Mouse (Mus musculus): ENCODE results near the gene Tmem269. TPM values are rescaled to one million over a fixed set of nuclear protein-coding genes. Genes with fewer than 3 reads are reported as not detected.

Gene Tmem269
- polyA plus RNA-seq, 1 experiment from 2014 or later = 0.16 TPM

GRCm38 (mm10) chr4:119247462-119248235 lies 29.6 kb upstream of the Tmem269 start:
- 25% methylated on average over 13 of the region's 13 CpGs for WGBS
- ATAC-seq (ENCODE audit: low FRiP score, low read depth) = peak; percentile 63; the same call in 1 of the 2 replicates
- no peak overlapping the region for H3K4me3 ChIP-seq
- H3K9me3 ChIP-seq = no peaks in the 10 kb centered on the region
- no peak overlapping the region for H3K9ac ChIP-seq
- H3K27ac ChIP-seq (replicated peaks) = no peak overlapping the region
- H3K4me2 ChIP-seq = no peak overlapping the region
- H3K36me3 ChIP-seq = peaks cover 11% of the 10 kb centered on the region; the same call in 1 of the 2 replicates
- peaks cover 8% of the 10 kb centered on the region; the same call in 1 of the 2 replicates for H3K4me1 ChIP-seq (replicated peaks)
- no peaks in the 10 kb centered on the region for H3K27me3 ChIP-seq

DNA sequence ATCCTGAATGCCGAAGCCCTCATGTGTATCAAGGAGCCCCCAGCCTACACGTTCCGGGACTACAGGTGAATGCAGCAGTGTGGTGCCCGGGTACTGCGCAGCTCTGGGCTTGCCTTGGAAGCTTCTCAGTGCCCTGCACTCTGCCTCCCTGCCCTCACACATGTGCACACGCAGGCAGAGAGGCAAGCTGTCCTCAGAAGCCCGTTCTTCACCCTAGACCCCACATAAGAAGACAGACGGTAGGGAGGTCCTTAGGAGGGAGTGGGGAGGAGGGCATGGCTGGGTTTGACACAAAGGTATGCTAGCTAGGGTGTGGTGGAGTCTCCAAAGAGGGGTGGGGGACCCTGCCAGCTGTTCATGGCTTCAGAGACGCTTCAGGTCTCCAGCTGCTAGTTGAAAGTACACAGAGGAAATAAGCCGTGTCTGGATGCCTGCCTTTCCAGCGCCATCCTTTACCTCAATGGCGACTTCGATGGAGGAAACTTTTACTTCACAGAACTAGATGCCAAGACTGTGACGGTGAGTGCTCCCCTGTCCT lies 28.7 kb upstream of the Tmem269 start:
- Histone ChIP-seq H3K4me3 (no peak overlapping the region), H3K4me2 (no peak overlapping the region), H3K27me3 (no peaks in the 10 kb centered on the region), H3K36me3 (peaks cover 19% of the 10 kb centered on the region), H3K9ac (no peak overlapping the region), H3K4me1 (replicated peaks) (peaks cover 8% of the 10 kb centered on the region; the same call in 1 of the 2 replicates), H3K9me3 (no peaks in the 10 kb centered on the region), H3K27ac (replicated peaks) (no peak overlapping the region)
- WGBS = 78% methylated on average over 14 of the region's 14 CpGs
- no peak for ATAC-seq (ENCODE audit: low FRiP score, low read depth)

GRCm38 (mm10) chr4:119245961-119246360 lies 27.9 kb upstream of the Tmem269 start:
- Histone ChIP-seq H3K36me3 (peaks cover 25% of the 10 kb centered on the region), H3K9me3 (no peaks in the 10 kb centered on the region), H3K9ac (no peak overlapping the region), H3K4me2 (no peak overlapping the region), H3K27me3 (no peaks in the 10 kb centered on the region), H3K4me1 (replicated peaks) (peaks cover 8% of the 10 kb centered on the region; the same call in 1 of the 2 replicates), H3K4me3 (no peak overlapping the region), H3K27ac (replicated peaks) (no peak overlapping the region)
- ATAC-seq (ENCODE audit: low FRiP score, low read depth) = no peak
- 68% methylated on average over 9 of the region's 9 CpGs for WGBS

DNA sequence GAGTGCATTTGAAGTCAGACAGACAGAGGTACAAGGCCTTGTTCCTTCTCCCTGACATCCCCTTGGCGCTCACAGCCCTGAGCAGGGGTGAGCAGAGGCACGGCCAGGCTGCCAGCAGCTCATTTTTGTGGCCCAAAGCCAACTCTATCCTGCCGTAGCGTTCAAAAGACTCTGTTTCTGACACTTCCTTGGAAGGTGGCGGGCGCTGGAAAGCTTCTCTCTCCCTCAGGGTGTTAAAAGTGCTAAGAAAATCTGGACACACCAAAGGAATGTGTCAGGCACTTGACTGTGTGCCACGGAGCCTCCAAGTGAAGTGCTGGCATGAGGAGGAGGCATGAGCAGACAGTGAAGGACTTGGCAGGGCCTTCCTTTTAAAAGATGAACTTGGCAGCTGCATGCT lies 27.5 kb upstream of the Tmem269 start:
- 57% methylated on average over 7 of the region's 7 CpGs for WGBS
- ATAC-seq (ENCODE audit: low FRiP score, low read depth) = no peak; the same call in 1 of the 2 replicates
- Histone ChIP-seq H3K9me3 (no peaks in the 10 kb centered on the region), H3K4me1 (replicated peaks) (peaks cover 8% of the 10 kb centered on the region; the same call in 1 of the 2 replicates), H3K27me3 (no peaks in the 10 kb centered on the region), H3K36me3 (peaks cover 28% of the 10 kb centered on the region), H3K27ac (replicated peaks) (0 out of 2 replicates have a peak overlapping the region, but pooled peaks have one; percentile 32), H3K4me3 (no peak overlapping the region), H3K4me2 (no peak overlapping the region), H3K9ac (no peak overlapping the region)

- WGBS = 77% methylated on average over 22 of the region's 22 CpGs
- peaks cover 9% of the 10 kb centered on the region for H3K4me1 ChIP-seq (replicated peaks)
- H3K27me3 ChIP-seq = no peaks in the 10 kb centered on the region
- ATAC-seq (ENCODE audit: low FRiP score, low read depth) = no peak
- H3K4me3 ChIP-seq = no peak overlapping the region
- H3K9ac ChIP-seq = no peak overlapping the region
- H3K36me3 ChIP-seq = peaks cover 29% of the 10 kb centered on the region
- H3K9me3 ChIP-seq = no peaks in the 10 kb centered on the region
- H3K27ac ChIP-seq (replicated peaks) = no peak overlapping the region
- H3K4me2 ChIP-seq = no peak overlapping the region
Measured at GRCm38 (mm10) chr4:119244468-119245240, 26.6 kb upstream of the Tmem269 start.

DNA sequence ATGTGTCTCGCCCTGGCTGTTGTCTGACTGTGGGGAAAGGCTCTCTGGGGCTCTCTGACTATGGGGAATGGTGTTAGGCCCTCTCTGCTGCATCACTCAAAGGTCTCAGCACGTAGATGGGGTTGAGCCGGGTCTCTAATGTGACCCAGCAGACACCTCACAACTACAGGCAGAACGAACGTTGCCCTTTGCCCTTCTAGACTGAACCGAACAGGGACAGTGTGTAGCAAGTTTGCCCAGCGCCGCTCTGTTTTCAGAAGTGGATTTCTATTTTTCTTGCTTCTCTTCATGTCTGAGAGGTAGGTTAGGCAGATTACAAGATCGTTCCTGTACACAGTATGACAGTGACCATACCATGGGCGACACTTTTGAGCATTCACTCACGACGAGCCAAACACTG lies 24.6 kb upstream of the Tmem269 start:
- Histone ChIP-seq H3K27ac (replicated peaks) (no peak overlapping the region), H3K9ac (no peak overlapping the region), H3K4me3 (no peak overlapping the region), H3K9me3 (no peaks in the 10 kb centered on the region), H3K4me2 (no peak overlapping the region), H3K36me3 (peaks cover 33% of the 10 kb centered on the region), H3K4me1 (replicated peaks) (peaks cover 13% of the 10 kb centered on the region), H3K27me3 (no peaks in the 10 kb centered on the region)
- 95% methylated on average over 12 of the region's 12 CpGs for WGBS
- ATAC-seq (ENCODE audit: low FRiP score, low read depth) = no peak

- Histone ChIP-seq H3K9me3 (no peaks in the 10 kb centered on the region), H3K4me2 (no peak overlapping the region), H3K27ac (replicated peaks) (no peak overlapping the region), H3K9ac (no peak overlapping the region), H3K36me3 (peaks cover 41% of the 10 kb centered on the region), H3K4me3 (no peak overlapping the region), H3K27me3 (no peaks in the 10 kb centered on the region), H3K4me1 (replicated peaks) (peaks cover 12% of the 10 kb centered on the region)
- ATAC-seq (ENCODE audit: low FRiP score, low read depth) = no peak
- WGBS = 88% methylated on average over 14 of the region's 14 CpGs
Measured at GRCm38 (mm10) chr4:119241664-119242063, 23.6 kb upstream of the Tmem269 start.

DNA sequence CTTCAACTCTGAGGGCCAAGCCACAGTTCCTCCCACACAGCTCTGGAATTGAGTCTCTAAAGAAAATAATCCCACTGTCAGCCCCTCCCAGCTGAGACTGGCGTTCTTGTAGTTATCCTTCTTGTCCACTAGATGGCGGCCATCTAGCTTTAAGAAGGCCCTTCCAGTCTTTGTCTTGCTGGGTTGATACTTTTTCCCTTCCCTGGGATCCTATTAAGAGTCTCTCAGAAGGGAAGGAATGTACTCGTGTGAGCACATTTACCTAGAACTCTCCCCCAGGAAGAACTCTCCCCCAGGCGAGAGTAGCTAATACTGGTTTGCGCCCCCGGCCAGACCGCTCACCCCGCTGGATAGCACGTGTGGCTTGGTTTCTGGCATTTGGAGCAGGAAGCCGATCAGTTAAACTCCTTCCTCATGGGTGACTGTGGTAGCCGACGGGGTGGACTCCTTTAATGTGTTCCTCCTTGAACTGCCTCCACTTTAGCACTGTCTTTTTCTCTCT lies 21.2 kb upstream of the Tmem269 start:
- no peaks in the 10 kb centered on the region for H3K27me3 ChIP-seq
- WGBS = 34% methylated on average over 12 of the region's 12 CpGs
- peaks cover 19% of the 10 kb centered on the region for H3K4me1 ChIP-seq (replicated peaks)
- peaks cover 51% of the 10 kb centered on the region for H3K36me3 ChIP-seq
- H3K27ac ChIP-seq (replicated peaks) = peak overlapping the region; percentile 65
- peak; percentile 49; the same call in 1 of the 2 replicates for ATAC-seq (ENCODE audit: low FRiP score, low read depth)
- peak overlapping the region; percentile 37; the same call in 1 of the 2 replicates for H3K9ac ChIP-seq
- 0 out of 2 replicates have a peak overlapping the region, but pooled peaks have one; percentile 12 for H3K4me3 ChIP-seq
- no peaks in the 10 kb centered on the region for H3K9me3 ChIP-seq
- peak overlapping the region; percentile 30 for H3K4me2 ChIP-seq

- Histone ChIP-seq H3K4me3 (no peak overlapping the region), H3K36me3 (peaks cover 48% of the 10 kb centered on the region), H3K27ac (replicated peaks) (no peak overlapping the region), H3K9me3 (no peaks in the 10 kb centered on the region), H3K4me1 (replicated peaks) (peaks cover 24% of the 10 kb centered on the region), H3K9ac (no peak overlapping the region), H3K4me2 (no peak overlapping the region), H3K27me3 (no peaks in the 10 kb centered on the region)
- ATAC-seq (ENCODE audit: low FRiP score, low read depth) = no peak
- 79% methylated on average over 3 of the region's 3 CpGs for WGBS
Measured at GRCm38 (mm10) chr4:119238661-119239060, 20.6 kb upstream of the Tmem269 start.

- no peaks in the 10 kb centered on the region for H3K27me3 ChIP-seq
- H3K9me3 ChIP-seq = no peaks in the 10 kb centered on the region
- peak overlapping the region; percentile 86 for H3K4me2 ChIP-seq
- WGBS = 86% methylated on average over 3 of the region's 3 CpGs
- peaks cover 33% of the 10 kb centered on the region for H3K4me1 ChIP-seq (replicated peaks)
- no peak for ATAC-seq (ENCODE audit: low FRiP score, low read depth)
- peak overlapping the region; percentile 95 for H3K4me3 ChIP-seq
- H3K9ac ChIP-seq = no peak overlapping the region
- no peak overlapping the region for H3K27ac ChIP-seq (replicated peaks)
- H3K36me3 ChIP-seq = peaks cover 21% of the 10 kb centered on the region
Measured at GRCm38 (mm10) chr4:119234348-119234747, 16.3 kb upstream of the Tmem269 start.

- Histone ChIP-seq H3K4me2 (peak overlapping the region; percentile 86), H3K9me3 (no peaks in the 10 kb centered on the region), H3K4me3 (peak overlapping the region; percentile 95), H3K9ac (peak overlapping the region; percentile 71), H3K36me3 (peaks cover 24% of the 10 kb centered on the region), H3K27ac (replicated peaks) (peak overlapping the region; percentile 78), H3K4me1 (replicated peaks) (peaks cover 27% of the 10 kb centered on the region), H3K27me3 (no peaks in the 10 kb centered on the region)
- under 1% methylated on average over 36 of the region's 36 CpGs for WGBS
- peak; percentile 27; the same call in 1 of the 2 replicates for ATAC-seq (ENCODE audit: low FRiP score, low read depth)
Measured at GRCm38 (mm10) chr4:119233256-119233901, 15.4 kb upstream of the Tmem269 start.

All from hindbrain, embryonic 15.5 days (tissue).